Mouse (Mus musculus) layer of hippocampus, adult 6 months (tissue): ENCODE measurements around the gene Rab39. TPM values are rescaled to one million over a fixed set of nuclear protein-coding genes. Genes with fewer than 3 reads are reported as not detected.

Experiments
- long read RNA-seq, 2 experiments: library from polyadenylated mRNA; unstranded; transcript quantifications; one replicate each; pipeline ENCODE4 v2.0.0; 2019 to 2020
- polyA plus RNA-seq: library from polyadenylated mRNA; unstranded; fragments of <200 nt; fragmentation: Nextera tagmentation; gene quantifications from 2 replicates; pipeline ENCODE4 v1.2.3, GENCODE M21; 2021

The Rab39 gene
- polyA plus RNA-seq, result 0.60 and 0.65 TPM in 2 replicates
- long read RNA-seq, experiment 1, partial matches to known transcripts, result 0 of 1 reads
- long read RNA-seq, experiment 1, other reads (novel, unspliced or antisense), result 0 of 1 reads
- long read RNA-seq, experiment 2, transcript Rab39-201 (2 exons, 2,971 nt), result major isoform, 9 of 9 reads
- long read RNA-seq, experiment 2, partial matches to known transcripts, result 0 of 9 reads
- long read RNA-seq, experiment 2, other reads (novel, unspliced or antisense), result 0 of 9 reads

GRCm38 (mm10) chr9:53705992-53706696 lies at the start of gene Rab39:
Rab39 (minus strand) TSS chr9:53706232.

GRCm38 (mm10) chr9:53669680-53670219 lies 36.3 kb downstream of the Rab39 start, which contains the start of gene Cul5:
Cul5 (minus strand) TSS chr9:53670014.

Other genes starting within 250 kb of the Rab39 start
- 3.4 and 4.3 TPM in 2 replicates for gene Atm, start 169.5 kb downstream of the Rab39 start, polyA plus RNA-seq
- gene Npat, start 169.2 kb downstream of the Rab39 start, polyA plus RNA-seq, result 5.8 and 6.6 TPM in 2 replicates
- gene Acat1, start 95.8 kb downstream of the Rab39 start, polyA plus RNA-seq, result 58.9 and 61.5 TPM in 2 replicates
- 77.5 and 79.0 TPM in 2 replicates for gene Cul5, start 36.2 kb downstream of the Rab39 start, polyA plus RNA-seq
- 3.4 and 3.6 TPM in 2 replicates for gene Slc35f2, start 65.3 kb upstream of the Rab39 start, polyA plus RNA-seq
- 7.0 and 8.2 TPM in 2 replicates for gene Sln, start 143.9 kb upstream of the Rab39 start, polyA plus RNA-seq